Mouse (Mus musculus) liver, embryonic 14.5 days (tissue): ENCODE results near the gene Phlpp2. TPM values are rescaled to one million over a fixed set of nuclear protein-coding genes. Genes with fewer than 3 reads are reported as not detected.

ENCODE experiments used
- ATAC-seq: fragments of 200-750 bp; cut with Nextera tagmentation; 2 replicates; pipeline ENCODE4 v1.8.0; 2017; ENCODE audit warnings: moderate number of reproducible peaks, mild to moderate bottlenecking, moderate library complexity; ENCODE audit not compliant: insufficient read depth
- DNase-seq, 3 experiments: peaks; one replicate each; pipeline ENCODE4 v3.0.0-alpha.2; 2012 to 2013; ENCODE audit warnings: low read depth in 3 of 3, low spot score in 3 of 3
- H3K27ac ChIP-seq: fragments of 300-500 bp; sonication (generic); 2 replicates; pipeline ENCODE4 v1.5.1; 2014; ENCODE audit warnings: moderate library complexity, mild to moderate bottlenecking, control low read depth, inconsistent platforms
- H3K27me3 ChIP-seq: fragments of 300-500 bp; sonication (generic); 2 replicates; pipeline ENCODE4 v1.6.1; 2014; ENCODE audit warnings: mild to moderate bottlenecking, low read length, moderate library complexity; ENCODE audit not compliant: control insufficient read depth, insufficient read depth
- H3K36me3 ChIP-seq: fragments of 300-500 bp; sonication (generic); replicated peaks from 2 replicates; pipeline ENCODE4 v1.6.1; 2014; ENCODE audit warnings: low read depth; ENCODE audit not compliant: control insufficient read depth, insufficient read depth
- H3K4me1 ChIP-seq, 2 experiments: fragments of 200-500 bp in 1 of 2; fragments of 300-500 bp in 1 of 2; sonication (generic) in 1 of 2; replicated peaks; 2 replicates each; pipeline ENCODE4 v1.6.1; 2012 to 2014; ENCODE audit warnings: antibody characterized with exemption in 1 of 2, inconsistent platforms in 1 of 2, low read length in 1 of 2; ENCODE audit not compliant: control insufficient read depth in 2 of 2, insufficient read depth in 2 of 2
- H3K4me2 ChIP-seq: fragments of 300-500 bp; sonication (generic); 2 replicates; pipeline ENCODE4 v1.6.1; 2014; ENCODE audit warnings: low read depth, mild to moderate bottlenecking, control low read depth, moderate library complexity
- H3K4me3 ChIP-seq, 2 experiments: fragments of 200-500 bp in 1 of 2; fragments of 300-500 bp in 1 of 2; sonication (generic) in 1 of 2; 2 replicates each; pipeline ENCODE4 v1.5.1; 2012 to 2014; ENCODE audit warnings: low read depth in 2 of 2, low read length in 2 of 2, mild to moderate bottlenecking in 2 of 2, control low read depth in 1 of 2, inconsistent platforms in 1 of 2, moderate library complexity in 1 of 2; ENCODE audit not compliant: insufficient read depth in 1 of 2
- H3K9ac ChIP-seq: fragments of 300-500 bp; sonication (generic); replicated peaks from 2 replicates; pipeline ENCODE4 v1.6.1; 2014; ENCODE audit warnings: mild to moderate bottlenecking, control low read depth, moderate library complexity
- H3K9me3 ChIP-seq: fragments of 300-500 bp; sonication (generic); 2 replicates; pipeline ENCODE4 v1.6.1; 2016; ENCODE audit warnings: low read length, mixed read lengths; ENCODE audit not compliant: control insufficient read depth
- CTCF ChIP-seq: IDR thresholded peaks from 2 replicates; pipeline ENCODE4 v1.5.1; 2016; ENCODE audit warnings: antibody characterized with exemption, low read depth, control low read depth
- EP300 ChIP-seq: IDR thresholded peaks from 2 replicates; pipeline ENCODE4 v1.6.1; 2016; ENCODE audit warnings: antibody characterized with exemption, low read depth
- WGBS: fragments of 180-500 bp; shearing (Covaris S2); extraction: QIAGEN DNeasy Blood & Tissue Kit; methylation state at CpG from one replicate; pipeline ENCODE4 v1.1.7; 2014; ENCODE audit not compliant: insufficient replicate concordance; 5-methylcytosine and 5-hydroxymethylcytosine counted together
- polyA plus RNA-seq, 2 experiments: library from polyadenylated mRNA; depleted of rRNA in 1 of 2; stranded (reverse) in 1 of 2; unstranded in 1 of 2; fragments of >200 nt; fragmentation: Nextera tagmentation in 1 of 2; extraction: Ambion mirVana in 1 of 2; gene quantifications; 2 replicates each; pipeline versions ENCODE4 v1.2.1 to v1.2.3; 2012 to 2014

The Phlpp2 gene
- polyA plus RNA-seq, 2 experiments: 3.9 to 6.5 TPM

GRCm38 (mm10) chr8:109986384-109986783 lies 118.0 kb downstream of the Phlpp2 start:
- H3K9ac ChIP-seq: no peak overlapping the region
- H3K27me3 ChIP-seq: no peaks in the 10 kb centered on the region
- H3K9me3 ChIP-seq: no peaks in the 10 kb centered on the region
- no peaks in the 10 kb centered on the region for H3K36me3 ChIP-seq
- H3K27ac ChIP-seq: no peak overlapping the region
- ATAC-seq: no peak
- H3K4me1 ChIP-seq: no peaks in the 10 kb centered on the region; a peak in 2 of 4 replicates
- H3K4me3 ChIP-seq: no peak overlapping the region
- WGBS: 53% methylated on average over 7 of the region's 7 CpGs
- TF ChIP-seq CTCF: no peak
- no peak for TF ChIP-seq EP300
- H3K4me2 ChIP-seq: no peak overlapping the region
- no peak for DNase-seq

DNA sequence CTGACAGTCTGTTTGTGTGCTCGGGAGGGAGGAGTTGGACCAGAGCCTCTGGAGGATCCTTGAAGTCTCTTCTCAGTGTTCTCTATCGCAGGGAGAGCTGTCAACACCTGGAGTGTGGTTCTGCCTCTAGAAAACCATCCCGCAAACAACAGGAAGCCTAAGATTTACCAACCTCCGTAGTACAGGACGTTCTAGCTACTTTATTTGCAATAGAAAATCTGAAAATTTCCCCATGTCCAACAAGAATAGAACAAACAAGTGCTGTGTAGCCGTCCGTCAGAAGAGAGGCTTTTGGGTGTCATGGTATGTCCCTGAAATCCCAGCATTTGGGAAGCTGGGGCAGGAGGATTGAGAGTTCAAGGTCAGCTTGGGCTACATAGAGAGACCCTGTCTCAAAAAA lies 119.4 kb downstream of the Phlpp2 start:
- no peak overlapping the region for H3K9ac ChIP-seq
- no peaks in the 10 kb centered on the region; a peak in 2 of 4 replicates for H3K4me1 ChIP-seq
- no peak overlapping the region for H3K4me3 ChIP-seq
- no peak for TF ChIP-seq EP300
- no peak for TF ChIP-seq CTCF
- H3K27ac ChIP-seq: no peak overlapping the region
- H3K9me3 ChIP-seq: no peaks in the 10 kb centered on the region
- H3K27me3 ChIP-seq: no peaks in the 10 kb centered on the region
- DNase-seq (no peak), ATAC-seq (no peak)
- no peaks in the 10 kb centered on the region for H3K36me3 ChIP-seq
- no peak overlapping the region for H3K4me2 ChIP-seq
- 68% methylated on average over 7 of the region's 7 CpGs for WGBS

GRCm38 (mm10) chr8:109989151-109989550 lies 120.8 kb downstream of the Phlpp2 start:
- H3K36me3 ChIP-seq: no peaks in the 10 kb centered on the region
- no peak overlapping the region for H3K4me2 ChIP-seq
- H3K9me3 ChIP-seq: no peaks in the 10 kb centered on the region
- TF ChIP-seq CTCF (no peak), EP300 (no peak)
- H3K4me3 ChIP-seq: no peak overlapping the region
- no peak for ATAC-seq
- H3K9ac ChIP-seq: no peak overlapping the region
- no peaks in the 10 kb centered on the region for H3K27me3 ChIP-seq
- no peak overlapping the region for H3K27ac ChIP-seq
- no peak for DNase-seq
- 81% methylated on average over 8 of the region's 8 CpGs for WGBS
- no peaks in the 10 kb centered on the region; a peak in 2 of 4 replicates for H3K4me1 ChIP-seq

DNA sequence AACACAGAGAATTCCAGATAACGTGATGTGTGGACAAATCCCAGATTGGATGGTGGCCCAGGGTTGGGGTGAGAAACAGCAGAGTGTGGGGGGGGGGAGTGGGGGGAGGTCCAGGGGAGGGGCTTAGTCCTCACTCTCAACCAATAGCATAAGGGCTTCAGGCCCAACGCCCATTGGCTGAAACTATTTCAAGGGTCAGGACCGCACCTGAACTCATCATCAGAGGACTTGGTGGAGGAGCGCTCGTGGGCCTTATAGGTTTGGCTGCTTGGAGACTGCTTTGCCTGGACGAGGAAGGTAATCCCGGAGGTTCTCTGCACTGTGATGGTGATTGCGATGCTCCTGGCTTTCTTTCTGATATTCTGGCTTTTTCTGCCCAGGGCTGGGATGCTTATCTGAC lies 121.9 kb downstream of the Phlpp2 start, which contains the start of gene Tat:
Tat (plus strand) TSS at position 214 of the 400 bp plus-strand sequence.
- no peak for DNase-seq
- ATAC-seq: no peak
- no peak within 1 kb of the TSS for H3K4me2 ChIP-seq
- WGBS: 67% methylated on average over 8 of the region's 8 CpGs
- no peaks in the 10 kb centered on the region for H3K4me1 ChIP-seq
- H3K9ac ChIP-seq: no peak within 1 kb of the TSS
- H3K4me3 ChIP-seq: no peak within 1 kb of the TSS
- no peak for TF ChIP-seq CTCF
- TF ChIP-seq EP300: no peak
- H3K36me3 ChIP-seq: no peaks in the 10 kb centered on the region
- H3K27ac ChIP-seq: no peak within 1 kb of the TSS
- H3K9me3 ChIP-seq: no peaks in the 10 kb centered on the region
- no peaks in the 10 kb centered on the region for H3K27me3 ChIP-seq

DNA sequence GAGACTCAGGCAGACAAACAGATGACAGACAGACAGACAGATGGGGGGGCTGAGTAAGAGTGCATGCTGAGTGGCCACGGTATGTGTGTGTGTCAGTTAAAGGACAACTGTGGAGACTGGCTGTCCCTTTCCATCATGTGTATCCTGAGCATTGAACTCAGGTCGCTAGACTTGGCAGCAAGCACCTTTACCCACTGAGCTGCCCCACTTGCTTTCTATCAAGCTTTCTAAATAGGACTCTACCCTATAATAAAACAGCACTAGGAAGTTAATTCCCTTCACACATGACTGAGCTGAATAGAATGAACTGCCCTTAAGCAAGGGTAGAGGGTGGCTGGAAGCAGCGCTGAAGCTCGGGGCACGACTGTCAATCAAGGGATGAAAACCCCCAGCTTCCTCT lies 123.8 kb downstream of the Phlpp2 start:
- no peak overlapping the region for H3K4me3 ChIP-seq
- H3K9ac ChIP-seq: no peak overlapping the region
- no peak overlapping the region for H3K4me2 ChIP-seq
- 70% methylated on average over 5 of the region's 5 CpGs for WGBS
- DNase-seq (no peak), ATAC-seq (no peak)
- no peaks in the 10 kb centered on the region for H3K36me3 ChIP-seq
- H3K27me3 ChIP-seq: no peaks in the 10 kb centered on the region
- H3K27ac ChIP-seq: no peak overlapping the region
- TF ChIP-seq CTCF: no peak
- no peak for TF ChIP-seq EP300
- H3K4me1 ChIP-seq: no peaks in the 10 kb centered on the region
- no peaks in the 10 kb centered on the region for H3K9me3 ChIP-seq
